Comparison of ENCODE assay signal across 8 mouse cellular contexts in genomic region chr17:65872652-65873051, GRCm38 (mm10). TPM values are rescaled to one million over a fixed set of nuclear protein-coding genes. Genes with fewer than 3 reads are reported as not detected.
DNase-seq lines count a peak whose midpoint lies in the region; ATAC-seq and TF ChIP-seq lines count a peak whose summit lies in the region.
"Had no signal": no experiment of that assay in that cellular context is flagged by ENCODE, and none has a peak within 500 bp of the region (broad histone marks: within the 10 kb centered on the region; RNA-seq: fewer than 3 reads in every experiment).

No protein-coding gene starts in this region.

- 43% methylated on average over 6 of the region's 6 CpGs for WGBS in intestine, embryonic 14.5 days
- WGBS in lung, adult 2 months: 49% methylated on average over 6 of the region's 6 CpGs

- ATAC-seq in intestine, embryonic 14.5 days (replicated peaks; ENCODE audit: low FRiP score, low TSS enrichment, low read depth): 0 out of 2 replicates have a peak, but pooled peaks have one; percentile 41

- DNase-seq in B cell, adult 2 months: peak; percentile 74 to 79
- peak; percentile 70 for DNase-seq in embryo, embryonic 10.5 days (ENCODE audit: low spot score)
- peak; percentile 69 for DNase-seq in intestine, embryonic 14.5 days (ENCODE audit: low spot score)
- no peak for DNase-seq in lung, adult 2 months
- DNase-seq in retina, embryonic 14.5 days (ENCODE audit: low spot score): peak; percentile 75
- DNase-seq in urinary bladder, adult 18-20 months (ENCODE audit: low spot score in 2 of 2): no peak

- H3K27ac ChIP-seq in ES-Bruce4 (ENCODE audit: insufficient read depth, low read length): no peak overlapping the region
- H3K27ac ChIP-seq in intestine, embryonic 14.5 days (ENCODE audit: low read depth): no peak overlapping the region

- no peaks in the 10 kb centered on the region for H3K9me3 ChIP-seq in ES-Bruce4 (replicated peaks; ENCODE audit: control insufficient read depth, insufficient read depth, low read length, poor library complexity, severe bottlenecking)
- H3K9me3 ChIP-seq in intestine, embryonic 14.5 days (ENCODE audit: control insufficient read depth, low read length): no peaks in the 10 kb centered on the region
- H3K9me3 ChIP-seq: heart, embryonic 15.5 days had no signal

- peak; percentile 64 for TF ChIP-seq CTCF in ES-Bruce4 (IDR thresholded peaks at IDR 0.05; ENCODE audit: low read depth, low read length)
- peak; percentile 62 for TF ChIP-seq CTCF in lung, adult 2 months (IDR thresholded peaks at IDR 0.05; ENCODE audit: insufficient read depth, low read length)

- no peaks in the 10 kb centered on the region for H3K27me3 ChIP-seq in ES-Bruce4 (ENCODE audit: control insufficient read depth, insufficient read depth, low read length, poor library complexity, severe bottlenecking)
- H3K27me3 ChIP-seq in intestine, embryonic 14.5 days (replicated peaks; ENCODE audit: control insufficient read depth, insufficient read depth, low read length): no peaks in the 10 kb centered on the region
- H3K27me3 ChIP-seq: heart, embryonic 15.5 days had no signal

- TF ChIP-seq POLR2A in ES-Bruce4 (IDR thresholded peaks at IDR 0.05; ENCODE audit: insufficient read depth, low read length): no peak
- TF ChIP-seq POLR2A in lung, adult 2 months (IDR thresholded peaks at IDR 0.05; ENCODE audit: borderline replicate concordance, extremely low read depth, low read depth, low read length): no peak

- H3K4me2 ChIP-seq in intestine, embryonic 14.5 days (ENCODE audit: low read length): no peak overlapping the region
- H3K4me2 ChIP-seq: heart, embryonic 15.5 days had no signal

- no peaks in the 10 kb centered on the region for H3K36me3 ChIP-seq in ES-Bruce4 (ENCODE audit: control insufficient read depth, insufficient read depth, low read length, poor library complexity, severe bottlenecking)
- H3K36me3 ChIP-seq in intestine, embryonic 14.5 days (ENCODE audit: control insufficient read depth, insufficient read depth, low read length): no peaks in the 10 kb centered on the region
- H3K36me3 ChIP-seq: heart, embryonic 15.5 days had no signal

- H3K9ac ChIP-seq in ES-Bruce4 (ENCODE audit: low read depth, poor library complexity, severe bottlenecking): no peak overlapping the region
- no peak overlapping the region for H3K9ac ChIP-seq in intestine, embryonic 14.5 days (ENCODE audit: low read length)
- H3K9ac ChIP-seq: heart, embryonic 15.5 days had no signal

- H3K4me1 ChIP-seq in ES-Bruce4 (ENCODE audit: control insufficient read depth, insufficient read depth, low read length): peaks cover 6% of the 10 kb centered on the region
- H3K4me1 ChIP-seq in intestine, embryonic 14.5 days (replicated peaks; ENCODE audit: control insufficient read depth, insufficient read depth, low read length): 0 out of 2 replicates have a peak, but pooled peaks cover 5% of the 10 kb centered on the region
- H3K4me1 ChIP-seq in lung, adult 2 months (ENCODE audit: control insufficient read depth, insufficient read depth, low read length): peaks cover 9% of the 10 kb centered on the region

- H3K4me3 ChIP-seq in ES-Bruce4 (ENCODE audit: low read depth, low read length): no peak overlapping the region
- H3K4me3 ChIP-seq in intestine, embryonic 14.5 days (ENCODE audit: low read depth, low read length): no peak overlapping the region
- H3K4me3 ChIP-seq in lung, adult 2 months (replicated peaks; ENCODE audit: extremely low read depth, low read depth, low read length): no peak overlapping the region
- H3K4me3 ChIP-seq: heart, embryonic 15.5 days had no signal

- peak; percentile 37; the same call in 1 of the 2 replicates for TF ChIP-seq EP300 in ES-Bruce4 (IDR thresholded peaks at IDR 0.05; ENCODE audit: insufficient read depth, low read depth, low read length)

RNA-seq across cellular contexts. Expression of gene Ralbp1, which starts 12.9 kb away (rescaled TPM):
- 41.3 and 42.9 TPM in 2 replicates for polyA plus RNA-seq in ES-Bruce4 (2011; ENCODE audit: insufficient read depth, insufficient read length, low read depth, missing spikeins)
- 62.0 and 67.7 TPM in 2 replicates for polyA plus RNA-seq in intestine, embryonic 14.5 days (2014; fragmentation: Nextera tagmentation; extraction: Ambion mirVana)
- polyA plus RNA-seq in lung, adult 2 months (2012; rRNA removed): 55.1 and 60.5 TPM in 2 replicates

Comparison
In these comparisons a context has a peak if more than half of its experiments do, and no peak if none do; other contexts are left out.
1. DNase-seq: peak in B cell, adult 2 months (2 of 2), embryo, embryonic 10.5 days (single experiment), intestine, embryonic 14.5 days (single experiment) and retina, embryonic 14.5 days (single experiment); none in lung, adult 2 months (single experiment) and urinary bladder, adult 18-20 months (0 of 2).